Mouse (Mus musculus) frontal cortex, adult (tissue): ENCODE data around the gene Tomm40.
A peak's percentile ranks its signal among the peaks of the same experiment; 100 is the strongest.
"Not testable (repeated sequence)": the region's sequence is repeated elsewhere in the genome, so short reads cannot be mapped to it uniquely, and the experiment has no call there.

Experiments used
- ATAC-seq: cut with Nextera tagmentation; 2 replicates; pipeline ENCODE4 v1.9.2; 2017; ENCODE audit warnings: mild to moderate bottlenecking, moderate library complexity, mixed read lengths; ENCODE audit not compliant: low TSS enrichment

Gene Tomm40

DNA sequence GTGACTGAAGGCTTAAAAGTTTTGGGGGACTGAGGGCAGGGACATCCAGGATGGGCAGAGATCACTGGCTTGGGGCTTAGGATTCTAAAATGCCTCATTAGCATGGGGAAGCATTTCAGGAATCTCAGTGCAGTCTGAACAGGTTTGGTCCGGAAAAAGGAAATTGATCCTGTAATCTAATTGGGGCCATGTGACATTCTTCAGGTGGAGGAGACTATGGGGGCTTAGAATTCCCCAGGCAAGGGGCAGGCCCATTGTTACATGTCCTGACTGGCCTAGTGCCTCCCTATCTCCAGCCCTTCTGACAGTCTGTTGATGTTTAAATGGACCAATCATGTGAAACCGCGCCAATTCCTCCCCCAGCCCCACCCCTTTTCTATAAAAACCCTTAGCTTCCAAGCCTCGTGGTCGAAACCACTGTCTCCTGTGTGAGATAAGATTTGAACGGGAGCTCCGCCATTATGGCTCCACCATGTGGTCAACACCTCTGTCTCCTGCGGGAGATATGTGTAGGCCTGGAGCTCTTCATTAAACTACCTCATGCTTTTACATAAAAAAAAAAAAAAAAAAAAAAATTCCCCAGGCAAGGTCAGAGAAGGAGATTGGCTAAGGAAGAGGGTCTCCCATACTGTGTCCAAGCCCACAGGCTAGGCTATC, 28.2 kb downstream of the Tomm40 start:
- not testable (repeated sequence) for ATAC-seq

- ATAC-seq: no peak
These were observed 28.7 kb downstream of the Tomm40 start for GRCm38 (mm10) chr7:19686521-19686920.

- no peak for ATAC-seq
These were observed 29.9 kb downstream of the Tomm40 start for GRCm38 (mm10) chr7:19685374-19685773.

- no peak for ATAC-seq
These were observed 31.5 kb downstream of the Tomm40 start for GRCm38 (mm10) chr7:19683771-19684201.

- no peak for ATAC-seq
These were observed 32.3 kb downstream of the Tomm40 start for GRCm38 (mm10) chr7:19682979-19683378.

DNA sequence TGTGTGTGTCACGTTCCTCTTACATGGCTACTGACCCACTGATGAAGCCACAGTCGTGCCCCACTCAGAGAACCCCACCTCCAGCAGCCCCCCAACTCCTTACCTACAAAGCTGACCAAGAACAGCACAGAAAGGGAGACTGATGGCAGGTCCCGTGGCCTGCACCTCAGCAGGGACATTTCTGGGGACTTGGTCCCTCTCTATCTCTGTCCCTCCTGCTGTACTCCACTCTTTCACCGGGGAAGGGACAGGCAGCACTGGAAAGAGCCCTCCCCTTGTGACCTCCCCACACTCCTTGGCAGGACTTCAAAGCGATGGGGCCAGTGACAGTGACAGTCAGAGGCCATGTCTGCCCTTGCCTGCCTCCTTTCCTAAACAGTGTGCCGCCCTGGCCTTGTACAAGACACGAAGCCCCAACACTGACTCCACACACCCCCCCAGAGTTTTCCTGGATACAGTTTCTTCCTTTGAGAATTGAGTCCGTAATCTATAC, 34.0 kb downstream of the Tomm40 start, which contains the start of the genes Gm44805 and Apoc4:
Gene Gm44805 (minus strand): TSS at position 222 of the 493 bp plus-strand sequence.
Gene Apoc4 (minus strand): TSS at position 278 of the 493 bp plus-strand sequence.
- no peak for ATAC-seq

GRCm38 (mm10) chr7:19680702-19681101, 34.5 kb downstream of the Tomm40 start:
- ATAC-seq: no peak

DNA sequence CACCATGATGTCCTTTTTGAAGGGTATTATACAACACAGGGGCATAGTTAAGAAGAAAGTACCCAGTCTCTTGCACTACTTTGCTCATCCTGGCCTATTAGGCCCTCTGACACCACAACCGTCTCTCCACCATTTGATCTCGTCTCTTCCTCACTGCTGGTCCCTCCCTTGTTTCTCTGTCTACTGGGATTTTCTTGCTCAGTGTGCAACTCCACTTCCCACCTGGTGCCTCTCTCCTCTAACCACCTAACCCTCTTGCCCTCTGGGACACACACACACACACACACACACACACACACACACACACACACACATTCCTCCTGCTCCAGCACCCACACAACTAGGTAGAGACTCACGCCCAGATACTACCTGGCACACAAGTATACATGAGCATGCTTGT, 36.3 kb downstream of the Tomm40 start:
- ATAC-seq: no peak

GRCm38 (mm10) chr7:19677872-19678271, 37.4 kb downstream of the Tomm40 start, which contains the start of gene Apoc2:
Gene Apoc2 (minus strand): TSS chr7:19677941.
- no peak for ATAC-seq

- no peak for ATAC-seq
These were observed 38.6 kb downstream of the Tomm40 start for GRCm38 (mm10) chr7:19676662-19677061.

DNA sequence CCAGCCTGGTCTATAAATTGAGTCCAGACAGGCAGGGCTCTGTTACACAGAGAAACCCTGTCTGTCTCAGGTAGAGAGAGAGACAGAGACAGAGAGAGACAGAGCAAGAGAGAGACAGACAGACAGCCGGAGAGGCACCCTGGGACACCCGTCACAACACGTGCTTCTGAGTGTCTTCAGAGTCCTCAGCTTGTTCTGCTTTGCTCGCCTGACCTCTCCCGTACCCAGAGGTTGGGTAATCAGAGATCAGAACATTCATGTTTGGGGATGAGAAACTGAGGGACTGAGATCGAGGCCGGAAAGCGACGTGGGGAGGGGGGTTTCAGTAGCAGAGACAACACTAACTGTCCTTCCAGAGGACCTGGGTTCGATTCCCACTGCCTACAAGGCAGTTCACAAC, 39.4 kb downstream of the Tomm40 start:
- ATAC-seq: no peak

GRCm38 (mm10) chr7:19673083-19673699, 42.0 kb downstream of the Tomm40 start:
- ATAC-seq: no peak

- ATAC-seq: no peak
These were observed 43.7 kb downstream of the Tomm40 start for GRCm38 (mm10) chr7:19671511-19671910.

GRCm38 (mm10) chr7:19668947-19669721, 46.1 kb downstream of the Tomm40 start:
- ATAC-seq: peak; percentile 87

DNA sequence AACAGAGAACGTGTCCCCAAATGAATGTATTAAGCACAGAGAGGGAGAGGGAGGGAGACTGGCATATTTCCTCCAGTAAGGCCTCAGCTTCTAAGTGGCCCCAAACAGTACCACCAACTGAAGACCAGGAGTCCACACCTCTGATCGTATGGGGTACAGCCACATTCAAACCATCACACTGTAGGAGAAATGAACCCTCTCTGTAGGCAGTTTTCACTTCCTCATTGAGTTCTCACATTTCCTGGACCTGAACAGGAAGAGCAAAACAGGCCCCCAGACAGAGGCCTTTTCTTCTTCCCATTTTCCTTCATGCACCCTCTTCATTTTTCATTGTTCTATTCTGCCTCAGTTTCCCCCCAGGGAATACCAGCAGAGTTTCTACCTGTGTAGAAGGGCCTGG, 47.8 kb downstream of the Tomm40 start:
- no peak for ATAC-seq

DNA sequence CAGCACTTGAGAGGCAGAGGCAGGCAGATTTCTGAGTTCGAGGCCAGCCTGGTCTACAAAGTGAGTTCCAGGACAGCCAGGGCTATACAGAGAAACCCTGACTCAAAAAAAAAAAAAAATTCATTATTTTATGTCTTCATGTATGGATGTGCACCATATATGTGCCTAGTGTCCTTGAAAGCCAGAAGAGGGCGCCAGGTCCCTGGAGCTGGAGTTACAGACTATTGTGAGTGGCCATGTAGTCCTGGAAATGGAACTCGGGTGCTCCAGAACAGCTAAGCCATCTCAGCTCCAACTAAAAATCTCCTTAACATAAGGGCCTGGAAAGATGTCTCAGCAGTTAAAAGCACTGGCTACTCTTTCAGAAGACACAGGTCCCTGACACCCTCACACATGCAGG, 48.5 kb downstream of the Tomm40 start:
- no peak for ATAC-seq

GRCm38 (mm10) chr7:19664955-19665841, 50.0 kb downstream of the Tomm40 start, which contains the start of gene Clptm1:
Gene Clptm1 (minus strand): TSS chr7:19665033.
- ATAC-seq: peak; percentile 46

DNA sequence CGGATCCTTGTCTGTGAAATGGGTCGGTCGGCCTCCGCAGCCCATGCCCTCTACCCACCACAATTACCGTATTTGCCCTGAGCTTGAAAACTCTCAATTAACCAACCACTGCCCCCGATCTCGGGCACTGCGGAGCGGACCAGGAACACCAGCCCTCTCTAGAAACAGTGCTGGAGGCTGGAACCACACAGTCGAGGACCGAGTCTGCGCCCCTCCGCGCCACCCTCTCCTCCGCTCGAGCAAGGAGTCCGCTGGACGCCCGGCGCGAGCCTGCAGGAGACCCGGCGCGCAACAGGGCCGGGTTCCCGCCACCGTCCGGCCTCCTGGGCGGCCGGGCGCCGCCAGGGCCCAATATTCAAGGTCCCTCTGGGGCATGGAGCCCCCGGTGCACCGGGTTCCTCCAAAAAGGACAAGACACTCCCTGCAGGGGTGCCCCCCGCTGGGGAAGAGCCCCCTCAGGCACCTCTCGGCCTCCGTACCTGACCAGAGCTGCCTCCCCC, 50.7 kb downstream of the Tomm40 start:
- peak; percentile 17 for ATAC-seq

DNA sequence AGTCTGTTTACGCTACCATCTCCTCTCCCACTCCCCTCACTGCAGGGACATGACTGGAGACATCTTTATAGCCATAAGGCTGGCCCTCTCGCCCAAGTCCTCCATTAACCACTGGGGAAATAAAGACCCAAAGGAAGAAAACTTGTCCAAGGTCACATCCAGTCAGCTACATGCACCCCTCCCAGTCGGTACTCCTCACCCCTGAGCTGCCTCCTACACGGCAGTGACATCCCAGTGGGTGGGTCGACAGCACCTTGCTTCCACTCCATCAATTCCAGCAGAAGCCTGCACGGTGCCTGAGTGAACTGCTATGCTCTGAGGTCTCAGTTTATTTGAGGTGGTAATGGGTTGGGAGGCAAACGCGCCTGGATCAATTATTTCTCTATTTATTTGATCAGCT, 51.3 kb downstream of the Tomm40 start:
- no peak for ATAC-seq

GRCm38 (mm10) chr7:19652614-19653013, 62.6 kb downstream of the Tomm40 start:
- ATAC-seq: no peak
